Mouse (Mus musculus) adrenal gland, postnatal 10 days (tissue): Measurements from ENCODE around the gene Cpt1c. TPM values are rescaled to one million over a fixed set of nuclear protein-coding genes. Genes with fewer than 3 reads are reported as not detected.
"Not testable (repeated sequence)": the region's sequence is repeated elsewhere in the genome, so short reads cannot be mapped to it uniquely, and the experiment has no call there.

ENCODE experiments used
- DNase-seq: peaks from one replicate; pipeline ENCODE4 v3.0.0; 2021; ENCODE audit warnings: mixed read lengths
- long read RNA-seq, 2 experiments: library from polyadenylated mRNA; stranded (forward); transcript quantifications; one replicate each; pipeline ENCODE4 v2.0.0; 2021
- total RNA-seq, 2 experiments: library from RNA; stranded (reverse); gene quantifications; 2 replicates each; pipeline ENCODE4 v1.2.3; 2021

The Cpt1c gene
- 10 to 100 TPM in 1 of 2 experiments, 1 to 10 TPM in 1; 9.8 to 15.3 TPM for total RNA-seq
- long read RNA-seq, experiment 1, partial matches to known transcripts: 8 of 16 reads
- long read RNA-seq, experiment 1, other reads (novel, unspliced or antisense): 5 of 16 reads
- long read RNA-seq, experiment 2, partial matches to known transcripts: 6 of 19 reads
- long read RNA-seq, experiment 2, other reads (novel, unspliced or antisense): 8 of 19 reads

- peak; percentile 85 for DNase-seq
Measured at GRCm38 (mm10) chr7:44974383-44975116, at the start of gene Cpt1c. TSS of gene Cpt1c (minus strand) at chr7:44974851.

DNA sequence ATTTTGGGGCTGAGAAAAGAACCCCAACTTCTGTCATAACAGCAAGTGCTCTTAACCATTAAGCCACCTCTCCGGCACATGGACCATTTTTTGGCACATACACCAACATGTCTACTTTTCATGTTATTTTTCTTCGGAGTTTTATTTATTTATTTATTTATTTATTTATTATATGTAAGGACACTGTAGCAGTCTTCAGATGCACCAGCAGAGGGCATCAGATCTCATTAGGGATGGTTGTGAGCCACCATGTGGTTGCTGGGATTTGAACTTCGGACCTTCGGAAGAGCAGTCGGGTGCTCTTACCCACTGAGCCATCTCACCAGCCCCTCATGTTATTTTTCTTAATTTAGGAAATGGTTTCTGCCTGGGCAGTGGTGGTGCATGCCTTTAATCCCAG lies 49.1 kb upstream of the Cpt1c start:
- DNase-seq: not testable (repeated sequence)

DNA sequence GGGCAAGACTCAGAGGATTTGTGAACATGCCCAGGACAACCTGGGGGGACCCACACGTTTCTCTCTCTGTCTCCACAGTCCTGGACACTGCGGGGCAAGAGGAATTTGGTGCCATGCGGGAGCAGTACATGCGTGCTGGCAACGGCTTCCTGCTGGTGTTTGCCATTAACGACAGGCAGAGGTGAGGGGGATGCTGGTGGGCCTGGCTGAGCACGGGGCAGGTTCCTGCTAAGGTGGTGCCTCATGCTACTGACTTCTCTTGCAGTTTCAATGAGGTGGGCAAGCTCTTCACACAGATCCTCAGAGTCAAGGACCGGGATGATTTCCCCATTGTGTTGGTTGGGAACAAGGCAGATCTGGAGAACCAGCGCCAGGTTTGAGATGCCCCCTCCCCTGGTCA lies 45.6 kb upstream of the Cpt1c start:
- DNase-seq: no peak

GRCm38 (mm10) chr7:45019031-45019571 lies 44.5 kb upstream of the Cpt1c start:
- peak; percentile 67 for DNase-seq

GRCm38 (mm10) chr7:45017242-45018061 lies 42.8 kb upstream of the Cpt1c start, which contains the start of gene Rras:
TSS of gene Rras (plus strand) at chr7:45017961.
- DNase-seq: peak; percentile 92

- no peak for DNase-seq
Measured at GRCm38 (mm10) chr7:45016761-45017160, 42.1 kb upstream of the Cpt1c start.

DNA sequence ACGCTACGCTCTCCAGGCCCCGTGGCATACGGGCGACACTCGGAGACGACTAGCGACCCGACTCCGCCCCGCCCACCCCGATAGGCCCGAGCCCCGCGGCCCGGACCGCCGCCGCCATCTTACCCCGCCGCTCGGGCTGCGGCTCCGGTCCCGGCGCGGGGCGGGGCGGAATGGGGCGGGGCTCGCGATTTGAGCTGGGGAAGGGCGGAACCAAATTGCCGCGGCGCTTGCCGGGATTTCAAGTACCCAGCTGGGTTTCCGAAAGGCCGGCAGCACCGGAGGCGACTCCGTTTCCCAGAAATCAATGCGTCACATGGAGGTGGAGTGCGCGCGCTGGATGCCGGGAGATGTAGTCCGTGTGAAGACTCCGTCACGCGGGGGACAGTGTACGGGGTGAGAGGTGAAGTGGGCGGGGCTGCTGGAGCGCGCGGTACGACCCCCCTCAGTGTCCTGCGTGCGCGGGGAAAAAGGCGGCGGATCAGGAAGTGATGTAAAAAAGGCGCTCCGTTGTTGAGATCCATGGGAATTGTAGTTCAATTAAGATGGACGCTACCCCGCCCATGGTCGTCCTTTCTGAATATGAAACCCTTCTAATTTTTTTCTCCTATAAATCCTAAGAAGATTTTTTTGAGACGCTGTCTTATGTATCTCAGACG lies 41.4 kb upstream of the Cpt1c start, which contains the start of gene Scaf1:
Gene Scaf1, minus strand, starts transcription at position 407 of the 656 bp plus-strand sequence.
- peak; percentile 99 for DNase-seq

DNA sequence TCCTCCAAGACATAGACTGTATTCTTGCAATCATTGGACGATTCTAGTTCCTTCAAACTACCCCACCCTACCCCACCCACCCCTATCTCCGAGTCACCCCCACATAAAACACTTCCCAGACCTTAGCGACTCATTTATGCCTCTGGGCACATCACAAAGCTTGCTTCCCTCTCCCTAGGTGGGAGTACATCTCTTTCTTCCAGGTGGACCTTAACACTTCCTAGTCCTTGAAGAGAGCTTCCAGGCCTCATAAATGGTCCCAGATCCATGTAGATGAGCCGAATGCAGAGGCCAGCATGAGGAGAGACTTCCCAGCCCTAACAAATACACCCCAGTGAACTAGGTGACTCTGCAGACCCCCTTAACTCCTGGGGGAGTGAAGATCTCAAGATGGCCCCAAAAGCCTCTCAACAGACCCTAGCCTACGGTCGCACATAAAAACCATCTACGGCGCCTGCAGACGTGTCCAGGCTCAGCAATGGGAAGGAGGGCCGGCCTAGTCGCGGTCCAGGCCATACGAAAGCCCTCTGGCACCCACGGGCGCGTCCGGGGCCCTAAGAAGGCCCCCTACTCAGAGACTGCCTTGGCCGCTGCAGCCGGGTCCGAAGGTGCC lies 40.8 kb upstream of the Cpt1c start:
- DNase-seq: no peak

DNA sequence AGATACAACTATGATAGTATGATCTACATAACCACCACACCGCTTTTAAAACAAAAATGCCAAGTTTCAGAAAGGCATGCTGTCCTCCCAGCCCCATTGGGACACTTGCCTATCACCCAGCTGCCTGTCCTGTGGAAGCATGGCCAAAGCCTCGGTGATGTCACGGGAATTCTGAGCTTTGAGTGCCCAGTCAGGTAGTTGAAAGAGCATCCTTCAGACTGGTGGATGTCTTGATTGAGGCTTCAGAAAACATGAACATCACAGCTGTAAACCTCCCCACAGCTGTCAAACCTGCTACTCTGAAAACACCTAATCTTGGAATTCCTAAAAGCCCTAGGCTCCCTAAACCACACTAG lies 39.4 kb upstream of the Cpt1c start:
- DNase-seq: no peak

DNA sequence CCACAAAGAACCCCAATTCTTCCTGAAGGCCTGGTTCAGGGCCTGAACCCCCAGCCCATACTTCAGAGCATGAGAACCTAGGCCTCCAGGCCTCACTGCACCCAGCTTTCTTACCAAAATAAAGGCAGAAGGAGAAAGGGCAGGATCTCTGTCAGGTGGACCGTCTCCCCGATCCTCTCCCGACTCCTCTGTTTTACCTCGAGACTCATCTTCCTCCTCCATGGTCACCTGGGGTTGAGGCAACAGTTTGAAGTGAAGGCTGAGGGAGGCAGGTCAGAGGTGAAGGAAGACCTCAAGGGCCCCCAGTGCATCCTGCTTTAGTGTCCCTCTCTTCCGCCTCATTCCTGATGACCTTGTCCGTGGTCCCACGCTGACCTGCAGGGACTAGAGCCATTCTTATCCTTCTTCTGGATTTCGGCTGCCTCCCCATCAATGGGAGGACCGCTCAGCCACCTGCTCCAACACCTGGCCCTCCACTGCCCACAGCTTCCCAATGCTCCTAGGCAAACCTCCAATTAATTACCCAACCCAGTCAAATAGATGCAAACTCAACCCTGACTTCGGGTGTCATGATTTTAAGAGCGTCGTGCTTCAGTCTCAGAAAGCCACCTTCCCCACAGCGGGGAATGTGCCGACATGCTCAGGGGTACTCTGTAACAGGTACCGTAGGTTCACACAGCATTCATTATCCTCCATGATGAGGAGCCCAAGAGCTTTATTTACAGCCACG lies 38.9 kb upstream of the Cpt1c start:
- DNase-seq: no peak

DNA sequence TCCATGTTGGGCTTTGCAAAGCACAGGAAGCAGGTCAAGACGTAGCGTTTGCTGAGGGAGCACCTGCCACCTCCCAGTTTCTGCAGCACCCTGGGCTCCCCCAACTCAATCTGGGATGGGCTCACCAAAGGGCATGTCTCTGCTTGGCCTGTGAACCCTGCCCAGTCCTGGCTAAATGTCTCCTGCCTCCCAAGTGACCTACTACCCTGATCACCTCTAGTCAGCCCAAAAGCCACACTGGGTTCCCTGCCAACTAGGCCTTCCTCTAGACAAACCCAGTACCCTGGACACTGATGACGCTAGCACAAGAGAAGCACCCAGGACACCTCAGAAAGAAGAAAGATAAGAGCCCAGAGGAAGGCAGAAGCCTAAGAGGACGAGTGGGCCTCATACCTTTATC lies 38.2 kb upstream of the Cpt1c start:
- no peak for DNase-seq

DNA sequence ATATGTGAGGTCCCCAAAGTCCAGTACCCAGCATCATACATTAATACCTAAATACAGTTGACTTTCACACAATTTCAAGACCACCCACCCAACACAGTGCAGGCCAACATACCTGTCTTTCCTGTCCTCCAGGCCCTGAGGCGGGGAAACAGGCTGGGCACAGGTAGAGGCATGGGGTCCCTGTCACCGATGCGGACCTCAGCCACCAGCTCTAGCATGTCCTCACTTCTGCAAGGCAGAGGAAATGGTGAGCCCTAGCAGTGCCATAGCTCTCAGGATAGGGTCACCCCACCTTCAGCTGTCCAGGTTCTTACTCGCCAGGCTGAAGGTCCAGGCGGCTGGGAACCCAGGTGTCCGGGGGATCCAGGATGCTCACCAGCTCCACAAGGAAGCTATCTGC lies 37.4 kb upstream of the Cpt1c start:
- DNase-seq: no peak

GRCm38 (mm10) chr7:45008411-45008810 lies 33.8 kb upstream of the Cpt1c start:
- DNase-seq: no peak

- DNase-seq: no peak
Measured at GRCm38 (mm10) chr7:45007846-45008245, 33.2 kb upstream of the Cpt1c start.

- no peak for DNase-seq
Measured at GRCm38 (mm10) chr7:45007141-45007540, 32.5 kb upstream of the Cpt1c start.

DNA sequence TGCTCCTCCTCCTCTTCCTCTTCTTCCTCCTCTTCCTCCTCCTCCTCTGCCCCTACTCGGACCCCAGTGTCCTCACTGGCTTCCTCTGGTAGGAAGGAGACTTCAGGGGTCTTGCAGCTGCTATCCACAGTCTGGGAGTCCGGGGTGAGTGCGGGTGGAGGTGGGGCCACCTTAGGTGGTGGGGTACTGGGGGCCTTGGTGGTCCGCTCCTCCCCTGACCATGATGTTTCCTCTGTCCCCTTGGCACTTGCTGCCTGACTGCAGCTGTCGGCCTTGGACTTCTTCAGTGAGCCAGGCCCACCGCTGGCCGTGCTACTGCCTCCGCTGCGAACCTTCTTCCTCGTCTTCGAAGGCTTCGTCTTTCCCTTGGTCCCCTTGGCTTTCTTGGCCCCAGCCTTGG lies 31.9 kb upstream of the Cpt1c start:
- no peak for DNase-seq

GRCm38 (mm10) chr7:45005321-45005992 lies 30.8 kb upstream of the Cpt1c start:
- DNase-seq: no peak

GRCm38 (mm10) chr7:45004546-45004945 lies 29.9 kb upstream of the Cpt1c start:
- no peak for DNase-seq

- DNase-seq: peak; percentile 54
Measured at GRCm38 (mm10) chr7:45002440-45002839, 27.8 kb upstream of the Cpt1c start.

GRCm38 (mm10) chr7:45000539-45001114 lies 26.0 kb upstream of the Cpt1c start:
- DNase-seq: peak; percentile 46
